Mouse (Mus musculus) cerebellum, postnatal 36 days (tissue): ENCODE data around the gene Ube4b.
A peak's percentile ranks its signal among the peaks of the same experiment; 100 is the strongest.
"Not testable (repeated sequence)": the region's sequence is repeated elsewhere in the genome, so short reads cannot be mapped to it uniquely, and the experiment has no call there.

ENCODE experiments used
- DNase-seq, 2 experiments: peaks; one replicate each; pipeline ENCODE4 v3.0.0; 2021 to 2022; ENCODE audit warnings: mixed read lengths in 2 of 2

Ube4b gene

GRCm38 (mm10) chr4:149426325-149427199 lies at the start of gene Ube4b:
TSS of gene Ube4b (minus strand) at chr4:149426749.
- DNase-seq, result peak; percentile 97 to 99

GRCm38 (mm10) chr4:149475096-149475495 lies 48.5 kb upstream of the Ube4b start:
- DNase-seq, result no peak

- no peak for DNase-seq
These were observed 43.0 kb upstream of the Ube4b start for GRCm38 (mm10) chr4:149469557-149469956.

GRCm38 (mm10) chr4:149463435-149463950 lies 36.9 kb upstream of the Ube4b start:
- DNase-seq, result no peak

GRCm38 (mm10) chr4:149462305-149462971 lies 35.9 kb upstream of the Ube4b start:
- DNase-seq, result peak in 1 of 2 experiments; percentile 23

GRCm38 (mm10) chr4:149461579-149462304 lies 35.2 kb upstream of the Ube4b start:
- DNase-seq, result peak; percentile 75 to 83

GRCm38 (mm10) chr4:149460475-149460874 lies 33.9 kb upstream of the Ube4b start:
- not testable (repeated sequence) for DNase-seq

- no peak for DNase-seq
These were observed 32.9 kb upstream of the Ube4b start for GRCm38 (mm10) chr4:149459425-149459824.

GRCm38 (mm10) chr4:149458526-149458925 lies 32.0 kb upstream of the Ube4b start:
- DNase-seq, result no peak

- DNase-seq, result peak; percentile 30 to 33
These were observed 31.4 kb upstream of the Ube4b start for GRCm38 (mm10) chr4:149457831-149458430.

GRCm38 (mm10) chr4:149457163-149457562 lies 30.6 kb upstream of the Ube4b start:
- DNase-seq, result not testable (repeated sequence)

- no peak for DNase-seq
These were observed 28.3 kb upstream of the Ube4b start, which contains the start of gene Rbp7 for GRCm38 (mm10) chr4:149454879-149455278. TSS of gene Rbp7 (minus strand) at chr4:149454978.

GRCm38 (mm10) chr4:149454263-149454662 lies 27.7 kb upstream of the Ube4b start:
- peak in 1 of 2 experiments; percentile 32 for DNase-seq

GRCm38 (mm10) chr4:149453656-149454055 lies 27.1 kb upstream of the Ube4b start:
- peak; percentile 46 to 56 for DNase-seq

- no peak for DNase-seq
These were observed 24.1 kb upstream of the Ube4b start for GRCm38 (mm10) chr4:149450636-149451035.

- no peak for DNase-seq
These were observed 19.8 kb upstream of the Ube4b start for GRCm38 (mm10) chr4:149446309-149446708.

- peak; percentile 38 to 44 for DNase-seq
These were observed 19.3 kb upstream of the Ube4b start for GRCm38 (mm10) chr4:149445868-149446267.

- peak; percentile 88 to 92 for DNase-seq
These were observed 18.6 kb upstream of the Ube4b start for GRCm38 (mm10) chr4:149444964-149445701.

- no peak for DNase-seq
These were observed 17.9 kb upstream of the Ube4b start for GRCm38 (mm10) chr4:149444465-149444864.

- DNase-seq, result no peak
These were observed 15.9 kb upstream of the Ube4b start for GRCm38 (mm10) chr4:149442436-149442835.

- no peak for DNase-seq
These were observed 14.0 kb upstream of the Ube4b start for GRCm38 (mm10) chr4:149440576-149440975.

- not testable (repeated sequence) for DNase-seq
These were observed 5.3 kb upstream of the Ube4b start for GRCm38 (mm10) chr4:149431887-149432286.
